Mouse (Mus musculus) thymus, adult 18-20 months (tissue): ENCODE measurements at regions not wholly inside any gene's neighbourhood (a gene's known extent, or its start where the extent isn't known, plus 50 kb on each side); places are given as distances from the start of the nearest gene placed in this dataset.

Source experiments
- DNase-seq, 2 experiments: peaks; one replicate each; pipeline ENCODE4 v3.0.0; 2022; ENCODE audit warnings: mixed read lengths in 2 of 2

GRCm38 (mm10) chr2:101370991-101371736 is 253.4 kb upstream of the Rag2 start:
- no peak for DNase-seq

GRCm38 (mm10) chr2:101371834-101372493 is 252.6 kb upstream of the Rag2 start:
- no peak for DNase-seq

- DNase-seq = no peak
These were observed 243.9 kb upstream of the Rag2 start for GRCm38 (mm10) chr2:101380595-101380994.

GRCm38 (mm10) chr2:101415002-101415401 is 209.5 kb upstream of the Rag2 start:
- DNase-seq = no peak

- no peak for DNase-seq
These were observed 207.8 kb upstream of the Rag2 start for GRCm38 (mm10) chr2:101416702-101417101.

- no peak for DNase-seq
These were observed 191.2 kb upstream of the Rag2 start for GRCm38 (mm10) chr2:101433141-101433895.

GRCm38 (mm10) chr2:101440231-101440630 is 184.3 kb upstream of the Rag2 start:
- no peak for DNase-seq

- DNase-seq = no peak
These were observed 183.4 kb upstream of the Rag2 start for GRCm38 (mm10) chr2:101441081-101441630.

GRCm38 (mm10) chr2:101455591-101455990 is 168.9 kb upstream of the Rag2 start:
- DNase-seq = no peak

GRCm38 (mm10) chr2:101458959-101459358 is 165.6 kb upstream of the Rag2 start:
- no peak for DNase-seq

- DNase-seq = no peak
These were observed 162.1 kb upstream of the Rag2 start for GRCm38 (mm10) chr2:101462450-101462849.

GRCm38 (mm10) chr2:101464291-101465140 is 160.0 kb upstream of the Rag2 start:
- DNase-seq = no peak

GRCm38 (mm10) chr2:101470569-101471100 is 153.9 kb upstream of the Rag2 start:
- DNase-seq = no peak

GRCm38 (mm10) chr2:101472449-101473115 is 151.9 kb upstream of the Rag2 start:
- DNase-seq = peak; percentile 63 to 75

GRCm38 (mm10) chr2:101473116-101473485 is 151.4 kb upstream of the Rag2 start:
- no peak for DNase-seq

GRCm38 (mm10) chr2:101476862-101477261 is 147.7 kb upstream of the Rag2 start:
- no peak for DNase-seq

GRCm38 (mm10) chr2:101490207-101490606 is 134.3 kb upstream of the Rag2 start:
- DNase-seq = no peak

GRCm38 (mm10) chr2:101491762-101492161 is 132.8 kb upstream of the Rag2 start:
- no peak for DNase-seq

- DNase-seq = no peak
These were observed 116.4 kb upstream of the Rag2 start for GRCm38 (mm10) chr2:101508116-101508515.
